Mouse (Mus musculus) heart, embryonic 11.5 days (tissue): ENCODE data around the gene Slc24a1. TPM values are rescaled to one million over a fixed set of nuclear protein-coding genes. Genes with fewer than 3 reads are reported as not detected.

Source experiments
- microRNA-seq: library from miRNA; unstranded; fragments of <30 nt; microRNA quantifications from one replicate; pipeline ENCODE4, GENCODE M21; 2016; ENCODE audit warnings: borderline number of aligned reads
- polyA plus RNA-seq: library from polyadenylated mRNA; unstranded; fragments of >200 nt; fragmentation: Nextera tagmentation; extraction: Ambion mirVana; gene quantifications from 2 replicates; pipeline ENCODE4 v1.2.1, GENCODE M21; 2014

Gene Slc24a1
- polyA plus RNA-seq, 1 experiment from 2014 or later = 0.03 TPM

Small RNA genes lying within 50 kb of the gene (microRNA-seq; reads per million reads assigned to microRNA genes)
- gene Gm25640 = not detected

Other genes starting within 250 kb of the Slc24a1 start
- 360 and 376 TPM in 2 replicates for gene Rab11a, start 213.8 kb downstream of the Slc24a1 start, polyA plus RNA-seq
- 7.1 and 8.4 TPM in 2 replicates for gene Dennd4a, start 140.3 kb downstream of the Slc24a1 start, polyA plus RNA-seq
- gene Ints14, start 9.3 kb upstream of the Slc24a1 start, polyA plus RNA-seq = 50.6 and 52.2 TPM in 2 replicates
- 55.8 and 60.2 TPM in 2 replicates for gene Hacd3, start 70.1 kb upstream of the Slc24a1 start, polyA plus RNA-seq
- 23.7 and 30.2 TPM in 2 replicates for gene Dpp8, start 80.8 kb upstream of the Slc24a1 start, polyA plus RNA-seq
- 11.4 and 11.8 TPM in 2 replicates for gene Igdcc4, start 149.9 kb upstream of the Slc24a1 start, polyA plus RNA-seq
- gene Igdcc3, start 189.6 kb upstream of the Slc24a1 start, polyA plus RNA-seq = 6.3 and 6.8 TPM in 2 replicates
- 4.6 and 5.0 TPM in 2 replicates for gene Parp16, start 243.7 kb upstream of the Slc24a1 start, polyA plus RNA-seq